Mouse (Mus musculus): Measurements from ENCODE around the gene Ddx4.

Ddx4 gene

DNA sequence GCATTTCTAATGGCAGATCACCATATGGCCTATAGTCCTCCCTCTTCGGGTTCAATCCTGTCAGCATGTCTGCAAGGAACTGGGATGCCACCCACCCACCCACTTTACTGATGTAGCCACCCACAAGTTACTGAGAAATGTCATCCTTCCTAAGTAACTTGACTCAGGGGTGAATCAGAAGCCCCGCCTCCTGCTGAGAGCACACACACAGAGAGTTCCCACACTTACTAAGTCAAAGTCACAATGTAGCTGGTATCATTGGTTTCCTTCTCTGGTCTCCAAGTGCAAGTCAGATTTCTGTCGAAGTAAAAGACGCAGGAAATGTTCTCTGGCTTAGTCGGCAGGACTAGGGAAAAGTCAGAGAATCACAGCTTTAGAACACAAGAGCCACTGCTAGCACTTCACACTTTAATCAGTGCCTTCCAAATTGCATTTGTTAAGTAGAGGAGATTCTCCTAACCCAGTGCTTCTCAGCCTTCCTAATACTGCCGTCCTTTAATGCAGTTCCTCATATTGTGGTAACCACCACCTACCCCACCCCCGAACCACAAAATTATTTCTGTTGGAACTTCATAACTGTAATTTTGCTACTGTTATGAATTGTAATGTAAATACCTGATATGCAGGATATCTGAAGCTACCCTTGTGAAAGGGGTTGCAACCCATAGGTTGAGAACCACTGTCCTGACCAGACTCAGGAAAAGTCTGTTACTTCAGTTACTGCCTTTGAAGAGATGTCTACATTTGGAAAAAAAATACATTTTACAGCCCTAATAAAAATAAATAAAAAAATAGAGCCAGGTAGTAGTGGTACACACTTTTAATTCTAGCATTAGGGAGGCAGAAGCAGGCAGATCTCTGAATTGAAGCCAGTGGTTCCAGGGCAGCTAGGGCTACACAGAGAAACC, 100.4 kb downstream of the Ddx4 start:
- no peak for DNase-seq
